Mouse (Mus musculus) gastrocnemius, adult 2 months (tissue): Measurements from ENCODE around the gene Hnrnpa1. TPM values are rescaled to one million over a fixed set of nuclear protein-coding genes. Genes with fewer than 3 reads are reported as not detected.
"Not testable (repeated sequence)": the region's sequence is repeated elsewhere in the genome, so short reads cannot be mapped to it uniquely, and the experiment has no call there.

Experiments used
- DNase-seq: peaks from one replicate; pipeline ENCODE4 v3.0.0; 2022
- H3K27ac ChIP-seq: fragments of 200-600 bp; 2 replicates; pipeline ENCODE4 v1.8.1; 2022; ENCODE audit warnings: mild to moderate bottlenecking
- H3K4me3 ChIP-seq: fragments of 200-600 bp; 2 replicates; pipeline ENCODE4 v1.8.1; 2022; ENCODE audit warnings: mild to moderate bottlenecking, moderate library complexity
- CTCF ChIP-seq: fragments of 200-600 bp; IDR thresholded peaks from 2 replicates; pipeline ENCODE4 v1.8.1; 2022; ENCODE audit warnings: antibody characterized with exemption, mild to moderate bottlenecking, moderate library complexity
- intact Hi-C: fragments of 180-260 bp; cut with DNase I; formaldehyde crosslinking; loops from one replicate; pipeline ENCODE4 v1.15.1; 2025
- total RNA-seq, 2 experiments: library from RNA; stranded (reverse); gene quantifications; 2 replicates each; pipeline ENCODE4 v1.2.3; 2021

Gene Hnrnpa1
- total RNA-seq, 2 experiments from 2014 or later, result 93.9 to 98.7 TPM

DNA sequence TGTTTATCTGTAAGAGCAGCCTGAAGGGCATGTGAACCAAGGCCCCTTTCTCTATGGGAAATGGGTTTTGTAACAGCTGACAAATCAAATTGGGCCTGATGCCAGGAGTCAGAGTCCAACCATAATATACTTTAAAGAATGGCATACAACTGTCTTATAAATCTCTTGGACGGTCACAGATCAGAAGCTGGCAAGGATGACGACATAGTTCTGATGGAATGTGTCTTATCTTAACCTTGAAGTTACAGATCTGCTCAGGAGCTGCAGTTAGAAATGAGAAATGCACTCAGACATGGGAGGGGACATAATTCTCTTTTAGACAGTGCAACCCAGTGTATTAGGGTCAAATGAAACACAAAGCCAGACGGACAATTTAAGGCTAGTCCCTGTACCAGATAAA lies 19.4 kb upstream of the Hnrnpa1 start:
- TF ChIP-seq CTCF, result no peak
- Histone ChIP-seq H3K4me3 (no peak overlapping the region), H3K27ac (no peak overlapping the region; the same call in 1 of the 2 replicates)
- intact Hi-C loops, result no loop called here
- no peak for DNase-seq

DNA sequence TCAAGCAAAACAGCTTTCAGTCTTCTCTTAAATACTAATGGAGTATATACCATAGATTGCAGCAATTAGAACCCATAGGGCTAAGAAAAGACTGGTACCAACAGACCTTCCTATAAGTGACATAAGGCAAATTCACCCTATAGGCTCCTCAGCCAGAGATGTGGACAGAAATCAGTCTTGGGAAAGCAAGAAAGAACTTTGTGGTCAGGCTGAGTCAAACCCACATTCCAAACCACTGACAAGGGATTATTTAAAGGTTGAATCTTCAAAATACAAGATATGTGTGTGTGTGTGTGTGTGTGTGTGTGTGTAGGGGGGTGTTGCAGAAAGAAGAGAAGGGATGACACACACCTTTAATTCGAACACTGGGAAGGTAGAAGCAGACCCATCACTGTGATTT lies 18.8 kb upstream of the Hnrnpa1 start:
- intact Hi-C loops, result no loop called here
- no peak for TF ChIP-seq CTCF
- Histone ChIP-seq H3K4me3 (no peak overlapping the region), H3K27ac (no peak overlapping the region; the same call in 1 of the 2 replicates)
- no peak for DNase-seq

DNA sequence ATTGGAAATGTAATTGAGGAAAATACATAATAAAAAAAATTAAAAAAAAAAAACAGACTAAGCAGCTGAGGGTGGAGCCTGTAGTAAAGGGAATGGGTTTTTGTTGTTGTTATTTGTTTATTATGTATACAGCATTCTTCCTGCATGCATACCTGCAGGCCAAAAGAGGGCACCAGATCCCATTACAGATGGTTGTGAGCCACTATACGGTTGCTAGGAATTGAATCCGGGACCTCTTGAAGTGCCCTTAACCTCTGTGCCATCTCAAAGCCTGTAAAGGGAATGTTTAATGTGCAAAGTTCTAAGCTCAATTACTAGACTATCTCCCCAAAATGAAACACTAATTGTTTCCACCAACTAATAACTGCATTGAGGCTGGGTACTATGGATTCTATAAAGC lies 16.1 kb upstream of the Hnrnpa1 start:
- Histone ChIP-seq H3K27ac (no peak overlapping the region), H3K4me3 (no peak overlapping the region)
- no peak for DNase-seq
- intact Hi-C loops, result no loop called here
- TF ChIP-seq CTCF, result no peak

DNA sequence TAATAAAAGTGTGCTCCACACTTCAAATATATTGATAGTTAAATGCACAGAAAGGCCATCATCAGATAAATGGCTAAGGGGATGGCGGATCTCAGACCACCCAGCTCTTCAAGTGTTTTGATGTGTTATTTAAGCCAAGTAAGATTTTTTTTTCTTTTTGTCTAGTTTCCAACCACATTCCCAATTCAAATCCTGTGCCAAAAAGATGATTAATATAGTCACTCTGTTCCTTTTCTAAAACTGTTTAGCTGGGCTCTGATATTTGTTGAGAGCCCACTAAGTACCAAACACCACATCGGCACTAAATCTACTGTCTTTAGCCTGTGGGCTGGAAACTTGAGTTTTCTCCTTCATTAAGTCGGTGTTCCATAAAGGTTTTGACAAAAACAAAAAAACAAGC lies 13.2 kb upstream of the Hnrnpa1 start:
- DNase-seq, result no peak
- intact Hi-C loops, result loop anchor here (5.0 kb wide), 1 partner anchor 40 kb away; no protein-coding TSS in a partner anchor
- TF ChIP-seq CTCF, result no peak
- Histone ChIP-seq H3K27ac (peak overlapping the region; percentile 51; the same call in 1 of the 2 replicates), H3K4me3 (no peak overlapping the region)

DNA sequence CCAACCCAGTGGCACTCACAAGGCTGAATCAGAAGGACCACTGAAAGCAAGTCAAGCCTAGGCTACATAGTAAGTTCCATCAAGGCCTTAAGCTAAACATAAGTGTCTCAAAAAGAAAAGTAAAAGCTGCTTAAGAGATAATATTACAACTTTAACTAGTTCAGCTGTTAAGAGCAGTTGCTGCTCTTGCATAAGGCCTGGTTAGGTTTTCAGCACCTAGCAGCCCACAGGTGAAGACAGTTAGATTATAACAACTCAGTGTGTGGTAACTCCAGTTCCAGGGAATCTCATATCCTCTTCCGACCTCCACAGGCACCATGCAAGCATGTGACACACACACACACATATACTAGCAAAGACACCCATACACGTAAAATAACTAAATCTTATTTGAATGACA lies 12.7 kb upstream of the Hnrnpa1 start:
- intact Hi-C loops, result loop anchor here (5.0 kb wide), 1 partner anchor 40 kb away; no protein-coding TSS in a partner anchor
- Histone ChIP-seq H3K4me3 (no peak overlapping the region), H3K27ac (peak overlapping the region; percentile 51; the same call in 1 of the 2 replicates)
- TF ChIP-seq CTCF, result no peak
- no peak for DNase-seq

DNA sequence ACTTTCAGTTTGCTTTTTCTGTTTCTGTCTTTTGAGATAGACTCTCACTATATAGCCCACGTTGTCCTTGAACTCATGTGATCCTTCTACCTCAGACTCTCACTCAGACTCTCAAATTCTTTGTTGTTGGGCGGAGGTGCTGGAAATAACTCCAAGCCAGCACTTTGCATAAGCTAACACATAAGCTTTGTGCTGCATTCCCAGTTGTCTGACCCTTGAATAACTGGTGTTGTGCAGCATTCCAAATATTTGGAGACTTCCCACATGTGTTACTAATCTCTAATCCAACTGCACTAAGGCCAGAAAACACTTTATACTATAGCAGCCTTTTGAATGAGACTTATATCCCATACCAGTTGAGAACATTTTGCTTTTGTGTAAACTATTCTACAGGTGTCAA lies 11.3 kb upstream of the Hnrnpa1 start:
- DNase-seq, result no peak
- Histone ChIP-seq H3K4me3 (no peak overlapping the region), H3K27ac (no peak overlapping the region; the same call in 1 of the 2 replicates)
- intact Hi-C loops, result loop anchor here (5.0 kb wide), 1 partner anchor 42 kb away; no protein-coding TSS in a partner anchor
- no peak for TF ChIP-seq CTCF

DNA sequence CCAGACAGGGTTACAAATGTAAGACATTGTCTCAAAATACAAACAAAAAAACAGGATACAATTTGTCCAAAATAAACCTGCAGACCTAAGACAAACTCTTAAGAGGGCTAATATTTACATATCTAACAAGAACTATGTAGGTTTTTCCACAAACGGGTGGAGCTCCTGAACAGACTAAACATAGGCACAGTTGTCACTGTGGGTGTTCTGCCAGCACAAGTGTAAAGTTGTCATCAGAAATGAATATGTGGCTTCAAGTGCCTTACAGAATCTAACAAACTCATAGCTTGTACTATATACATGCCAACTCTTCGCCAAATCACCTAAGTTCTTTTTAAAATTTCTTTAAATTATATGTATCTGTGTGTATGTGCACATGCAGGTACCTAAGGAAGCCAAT lies 7.1 kb upstream of the Hnrnpa1 start:
- intact Hi-C loops, result no loop called here
- peak overlapping the region; percentile 78 for H3K27ac ChIP-seq

DNA sequence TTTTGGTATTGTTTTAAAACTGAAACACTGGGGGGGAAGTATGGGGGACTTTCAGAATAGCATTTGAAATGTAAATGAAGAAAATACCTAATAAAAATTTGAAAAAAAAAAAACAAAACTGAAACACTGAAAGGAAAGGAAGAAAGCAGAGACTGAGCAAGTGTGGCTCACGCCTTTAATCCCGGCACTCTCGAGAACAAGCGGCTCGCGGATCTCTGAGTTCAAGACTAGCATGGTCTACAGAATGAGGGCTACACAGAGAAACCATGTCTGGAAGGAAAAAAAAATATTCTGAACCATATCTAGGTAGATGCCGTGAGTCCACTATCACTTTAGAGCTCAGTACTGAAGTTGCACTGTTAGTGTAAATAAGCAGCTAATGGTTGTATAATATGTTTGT lies 2.9 kb upstream of the Hnrnpa1 start:
- DNase-seq, result no peak
- H3K27ac ChIP-seq, result no peak overlapping the region
- H3K4me3 ChIP-seq, result no peak overlapping the region
- intact Hi-C loops, result no loop called here
- no peak for TF ChIP-seq CTCF

More for the DNA sequence above, 7.1 kb upstream of the Hnrnpa1 start:
- H3K4me3 ChIP-seq, result 0 out of 2 replicates have a peak overlapping the region, but pooled peaks have one; percentile 1
- TF ChIP-seq CTCF, result no peak
- peak; percentile 29 for DNase-seq

DNA sequence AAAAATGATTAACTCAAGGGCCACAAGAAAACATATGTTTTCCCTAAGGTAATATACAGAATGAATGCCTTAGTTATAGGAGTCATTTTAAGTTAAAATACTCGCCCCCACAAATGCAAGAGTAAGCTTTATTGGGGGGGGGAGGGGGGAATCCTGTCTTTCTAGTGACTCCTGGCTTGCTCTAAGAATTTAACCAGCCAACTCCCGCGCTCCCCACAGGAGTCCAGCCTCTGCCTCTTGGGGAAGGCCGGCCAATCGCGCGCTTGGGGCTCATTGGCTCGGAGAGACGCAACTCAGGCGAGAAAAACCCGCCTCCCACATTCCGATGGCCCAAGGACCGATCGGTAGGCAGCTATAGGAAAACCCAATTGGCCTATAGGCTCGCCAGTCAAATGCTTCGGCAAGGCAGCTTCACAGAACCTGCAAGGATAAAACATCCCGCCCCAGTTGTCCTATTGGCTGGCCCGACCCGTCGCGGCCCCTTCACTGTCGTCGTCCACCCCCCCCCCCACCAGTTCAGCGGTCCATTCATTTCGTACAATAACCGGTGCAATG lies 1.0 kb upstream of the Hnrnpa1 start:
- DNase-seq, result peak; percentile 93
- Histone ChIP-seq H3K4me3 (peak overlapping the region; percentile 82), H3K27ac (peak overlapping the region; percentile 99)
- no peak for TF ChIP-seq CTCF
- intact Hi-C loops, result no loop called here

DNA sequence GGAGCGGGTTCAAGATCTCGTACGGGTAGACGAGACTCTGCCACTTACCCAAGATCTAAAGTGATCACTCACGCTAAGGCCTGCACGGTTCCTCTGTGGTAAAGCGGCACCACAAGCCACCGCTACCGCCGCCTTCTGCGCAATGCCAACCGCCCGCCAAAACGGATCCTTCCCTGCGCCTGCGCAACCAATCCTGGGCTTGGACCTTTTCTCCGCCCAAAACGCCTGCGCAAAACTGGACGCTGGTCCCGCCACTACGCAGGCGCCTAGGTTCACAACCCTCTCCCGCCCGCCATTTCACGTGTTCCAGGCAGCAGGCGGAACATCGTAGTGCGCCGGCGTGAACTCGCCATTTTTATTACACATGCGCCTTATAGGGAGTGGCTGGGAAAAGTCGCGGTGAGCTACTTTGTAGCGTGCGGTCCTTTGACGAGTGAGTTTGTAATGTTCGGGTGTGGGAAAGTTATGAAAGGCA lies 510 bp upstream of the Hnrnpa1 start, which contains the start of gene Cbx5:
Cbx5 (minus strand) TSS at position 132 of the 475 bp plus-strand sequence.
- peak within 1 kb of the TSS; percentile 82 for H3K4me3 ChIP-seq
- peak; percentile 99 for DNase-seq
- no peak for TF ChIP-seq CTCF
- intact Hi-C loops, result no loop called here
- H3K27ac ChIP-seq, result peak within 1 kb of the TSS; percentile 99

DNA sequence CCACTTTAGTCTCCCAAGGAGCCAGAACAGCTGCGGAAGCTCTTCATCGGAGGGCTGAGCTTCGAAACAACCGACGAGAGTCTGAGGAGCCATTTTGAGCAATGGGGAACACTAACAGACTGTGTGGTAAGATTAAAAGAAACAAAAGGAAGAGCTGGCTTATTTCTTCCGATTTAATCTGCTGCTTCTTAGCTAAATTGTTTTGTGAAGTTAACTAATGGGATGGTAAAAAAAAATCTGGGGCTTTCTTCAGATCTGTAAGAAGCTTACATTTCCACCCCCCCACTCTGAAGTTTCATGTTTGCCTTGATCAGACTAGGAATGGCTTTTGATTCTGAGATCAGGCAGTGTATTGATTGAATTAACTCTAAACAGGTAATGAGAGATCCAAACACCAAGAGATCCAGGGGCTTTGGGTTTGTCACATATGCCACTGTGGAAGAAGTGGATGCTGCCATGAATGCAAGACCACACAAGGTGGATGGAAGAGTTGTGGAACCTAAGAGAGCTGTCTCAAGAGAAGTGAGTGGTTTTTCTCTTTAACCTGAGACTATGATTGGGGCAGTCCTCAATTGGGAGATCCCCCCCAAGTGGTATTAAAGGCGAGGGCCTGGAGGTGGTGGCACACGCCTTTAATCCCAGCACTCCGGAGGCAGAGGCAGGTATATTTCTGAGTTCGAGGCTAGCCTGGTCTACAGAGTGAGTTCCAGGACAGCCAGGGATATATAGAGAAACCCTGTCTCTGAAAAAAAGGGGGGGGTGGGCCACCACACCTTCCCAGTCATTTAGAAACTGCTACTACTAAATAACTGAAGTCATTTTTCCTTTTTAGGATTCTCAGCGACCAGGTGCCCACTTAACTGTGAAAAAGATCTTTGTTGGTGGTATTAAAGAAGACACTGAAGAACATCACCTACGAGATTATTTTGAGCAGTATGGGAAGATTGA lies 1.1 kb downstream of the Hnrnpa1 start:
- Histone ChIP-seq H3K4me3 (peak overlapping the region; percentile 82), H3K27ac (peak overlapping the region; percentile 99)
- intact Hi-C loops, DNase-seq: not testable (repeated sequence)

DNA sequence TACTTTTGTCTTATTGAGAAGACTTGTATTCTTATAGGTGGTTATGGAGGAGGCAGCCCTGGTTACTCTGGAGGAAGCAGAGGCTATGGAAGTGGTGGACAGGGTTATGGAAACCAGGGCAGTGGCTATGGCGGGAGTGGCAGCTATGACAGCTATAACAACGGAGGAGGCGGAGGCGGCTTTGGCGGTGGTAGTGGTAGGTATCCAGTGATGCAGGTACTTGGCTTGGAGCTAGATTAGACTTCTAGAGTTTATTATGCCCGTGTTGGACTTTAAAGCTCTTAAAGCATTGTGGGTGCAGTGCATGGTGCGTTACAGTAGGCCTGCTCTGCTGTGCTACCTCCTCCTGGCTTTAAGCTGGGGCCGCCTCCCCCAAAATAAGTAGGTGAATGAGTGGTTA lies 2.7 kb downstream of the Hnrnpa1 start:
- Histone ChIP-seq H3K4me3 (peak overlapping the region; percentile 82), H3K27ac (no peak overlapping the region)
- DNase-seq, result no peak
- intact Hi-C loops, result no loop called here
- TF ChIP-seq CTCF, result no peak

DNA sequence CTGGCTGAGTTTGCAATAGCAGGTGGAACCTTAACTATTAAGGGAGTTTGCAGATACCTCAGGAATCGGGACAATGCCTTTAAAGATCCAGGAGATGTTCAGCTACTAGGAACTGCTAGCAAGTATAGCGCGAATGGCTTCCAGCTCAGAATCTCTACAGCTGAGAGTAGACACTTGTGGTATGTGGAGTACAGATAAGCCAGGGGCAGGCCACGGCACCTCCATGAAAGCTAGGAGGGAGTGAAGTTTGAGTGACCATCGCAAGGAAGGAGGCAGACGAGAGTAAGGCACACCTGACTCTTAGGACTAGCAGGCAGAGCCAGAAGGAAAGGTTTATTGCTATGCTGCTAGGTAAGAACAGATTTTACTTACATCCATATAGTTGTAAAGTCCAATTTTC lies 5.4 kb downstream of the Hnrnpa1 start:
- intact Hi-C loops, result no loop called here
- TF ChIP-seq CTCF, result no peak
- Histone ChIP-seq H3K4me3 (no peak overlapping the region), H3K27ac (no peak overlapping the region)
- no peak for DNase-seq
